Mouse (Mus musculus) neural tube, embryonic 15.5 days (tissue): ENCODE data around the gene Kcnk1. TPM values are rescaled to one million over a fixed set of nuclear protein-coding genes. Genes with fewer than 3 reads are reported as not detected.

Experiments
- ATAC-seq: fragments of 200-750 bp; cut with Nextera tagmentation; 2 replicates; pipeline ENCODE4 v1.8.0; 2017; ENCODE audit warnings: mild to moderate bottlenecking, moderate TSS enrichment, moderate library complexity; ENCODE audit not compliant: low FRiP score
- H3K27ac ChIP-seq: fragments of 300-500 bp; sonication (generic); replicated peaks from 2 replicates; pipeline ENCODE4 v1.5.1; 2015; ENCODE audit warnings: mild to moderate bottlenecking, inconsistent platforms
- H3K27me3 ChIP-seq: fragments of 300-500 bp; sonication (generic); replicated peaks from 2 replicates; pipeline ENCODE4 v1.6.1; 2015; ENCODE audit warnings: inconsistent platforms
- H3K36me3 ChIP-seq: fragments of 300-500 bp; sonication (generic); 2 replicates; pipeline ENCODE4 v1.6.1; 2015; ENCODE audit warnings: inconsistent platforms
- H3K4me1 ChIP-seq: fragments of 300-500 bp; sonication (generic); 2 replicates; pipeline ENCODE4 v1.6.1; 2015; ENCODE audit warnings: inconsistent platforms
- H3K4me2 ChIP-seq: fragments of 300-500 bp; sonication (generic); 2 replicates; pipeline ENCODE4 v1.6.1; 2015; ENCODE audit warnings: inconsistent platforms, mild to moderate bottlenecking, moderate library complexity
- H3K4me3 ChIP-seq: fragments of 300-500 bp; sonication (generic); replicated peaks from 2 replicates; pipeline ENCODE4 v1.5.1; 2015; ENCODE audit warnings: mild to moderate bottlenecking, inconsistent platforms
- H3K9ac ChIP-seq: fragments of 300-500 bp; sonication (generic); replicated peaks from 2 replicates; pipeline ENCODE4 v1.6.1; 2015; ENCODE audit warnings: mild to moderate bottlenecking, inconsistent platforms
- H3K9me3 ChIP-seq: fragments of 300-500 bp; sonication (generic); replicated peaks from 2 replicates; pipeline ENCODE4 v1.6.1; 2016; ENCODE audit warnings: inconsistent platforms
- WGBS: fragments of 180-500 bp; shearing (Covaris S2); methylation state at CpG from one replicate; pipeline ENCODE4 v1.1.7; 2015; ENCODE audit warnings: mixed read lengths; 5-methylcytosine and 5-hydroxymethylcytosine counted together
- polyA plus RNA-seq: library from polyadenylated mRNA; unstranded; fragments of >200 nt; fragmentation: Nextera tagmentation; extraction: Ambion mirVana; gene quantifications from 2 replicates; pipeline ENCODE4 v1.2.1, GENCODE M21; 2015

Kcnk1 gene
- polyA plus RNA-seq, 1 experiment from 2014 or later: 23.9 TPM

DNA sequence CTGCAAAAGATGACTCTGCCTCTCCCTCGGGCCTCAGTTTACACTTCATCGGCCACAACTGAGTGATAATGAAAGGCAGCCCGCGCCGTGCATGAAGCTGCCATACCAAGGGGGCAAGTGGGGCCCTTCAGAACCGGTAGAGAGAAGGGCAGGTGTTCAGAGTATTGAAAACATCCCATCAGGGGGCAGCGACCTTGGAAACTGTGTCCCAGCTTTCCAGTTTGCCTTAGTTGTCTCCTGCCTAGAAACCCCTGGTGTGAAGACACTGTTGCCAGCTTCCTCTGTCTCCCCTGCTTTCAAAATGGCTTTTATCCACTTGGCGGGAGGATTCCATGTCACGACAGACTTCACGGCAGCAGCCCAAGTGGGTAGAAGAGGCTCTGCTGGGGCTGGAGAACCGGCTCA is 31.2 kb upstream of the Kcnk1 start:
- peak overlapping the region; percentile 46 for H3K4me2 ChIP-seq
- no peak overlapping the region for H3K9ac ChIP-seq
- no peaks in the 10 kb centered on the region for H3K9me3 ChIP-seq
- 2% methylated on average over 11 of the region's 11 CpGs for WGBS
- H3K4me1 ChIP-seq: peaks cover 24% of the 10 kb centered on the region
- H3K36me3 ChIP-seq: no peaks in the 10 kb centered on the region
- H3K27ac ChIP-seq: peak overlapping the region; percentile 48
- H3K27me3 ChIP-seq: no peaks in the 10 kb centered on the region; the same call in 1 of the 2 replicates
- peak; percentile 56 for ATAC-seq
- H3K4me3 ChIP-seq: 0 out of 2 replicates have a peak overlapping the region, but pooled peaks have one; percentile 3

DNA sequence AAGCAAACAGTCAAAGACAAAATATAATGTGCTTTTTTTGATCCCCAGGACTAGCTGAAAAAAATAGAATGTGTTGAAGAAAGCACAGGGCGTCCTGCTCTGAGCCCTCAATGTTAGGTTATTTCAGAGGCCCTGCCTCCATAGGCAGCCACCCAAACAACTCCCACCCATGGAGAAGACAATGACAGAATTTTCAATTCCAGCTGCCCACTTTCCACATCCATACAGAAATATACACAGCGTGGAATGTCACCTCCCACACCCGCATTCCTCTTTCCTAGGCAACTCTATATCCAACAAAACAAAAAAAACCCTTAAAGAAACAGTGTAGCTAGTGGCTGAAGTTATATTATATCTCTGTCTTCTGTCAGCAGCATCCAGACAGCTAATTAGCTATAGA is 23.6 kb upstream of the Kcnk1 start:
- 69% methylated on average over 3 of the region's 3 CpGs for WGBS
- H3K9ac ChIP-seq: no peak overlapping the region
- ATAC-seq: no peak

GRCm38 (mm10) chr8:125975981-125976380 is 19.0 kb upstream of the Kcnk1 start:
- H3K4me1 ChIP-seq: no peaks in the 10 kb centered on the region
- no peak overlapping the region for H3K4me3 ChIP-seq
- H3K4me2 ChIP-seq: no peak overlapping the region
- no peaks in the 10 kb centered on the region for H3K27me3 ChIP-seq
- no peak for ATAC-seq
- H3K27ac ChIP-seq: no peak overlapping the region
- no peak overlapping the region for H3K9ac ChIP-seq
- no peaks in the 10 kb centered on the region for H3K36me3 ChIP-seq
- whole genome bisulfite sequencing: 77% methylated on average over 4 of the region's 4 CpGs
- no peaks in the 10 kb centered on the region for H3K9me3 ChIP-seq

More for the DNA sequence above, 23.6 kb upstream of the Kcnk1 start:
- Histone ChIP-seq H3K27me3 (no peaks in the 10 kb centered on the region), H3K36me3 (no peaks in the 10 kb centered on the region), H3K9me3 (no peaks in the 10 kb centered on the region), H3K27ac (no peak overlapping the region), H3K4me1 (no peaks in the 10 kb centered on the region), H3K4me2 (no peak overlapping the region), H3K4me3 (no peak overlapping the region)

DNA sequence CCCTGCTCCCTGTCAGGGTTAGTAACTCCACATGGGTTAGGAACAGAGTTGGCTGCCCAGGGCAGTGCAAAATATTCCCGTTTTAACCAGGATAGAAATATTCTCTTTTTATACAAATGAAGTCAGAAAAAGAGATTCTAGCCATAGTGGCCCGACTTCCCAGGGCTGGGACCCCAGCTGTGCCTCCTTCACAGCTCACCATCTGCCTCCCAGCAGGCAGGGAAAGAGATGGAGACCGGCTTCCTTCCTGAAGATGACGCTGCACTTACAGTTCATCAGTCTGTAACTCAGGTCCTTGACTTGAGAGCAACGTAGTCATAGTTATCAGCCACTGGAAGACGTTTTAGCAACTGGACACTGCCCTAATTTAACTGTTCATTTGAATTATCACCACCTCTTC is 14.1 kb upstream of the Kcnk1 start:
- no peak overlapping the region for H3K4me3 ChIP-seq
- no peak for ATAC-seq
- 44% methylated on average over 6 of the region's 6 CpGs for WGBS
- no peak overlapping the region for H3K27ac ChIP-seq
- no peaks in the 10 kb centered on the region for H3K27me3 ChIP-seq
- no peaks in the 10 kb centered on the region for H3K36me3 ChIP-seq
- no peaks in the 10 kb centered on the region for H3K4me1 ChIP-seq
- H3K9ac ChIP-seq: no peak overlapping the region
- H3K9me3 ChIP-seq: no peaks in the 10 kb centered on the region
- H3K4me2 ChIP-seq: no peak overlapping the region

- Histone ChIP-seq H3K4me2 (no peak overlapping the region), H3K27ac (no peak overlapping the region), H3K36me3 (no peaks in the 10 kb centered on the region), H3K27me3 (no peaks in the 10 kb centered on the region), H3K4me3 (no peak overlapping the region), H3K9me3 (no peaks in the 10 kb centered on the region), H3K4me1 (no peaks in the 10 kb centered on the region), H3K9ac (no peak overlapping the region)
- WGBS: 77% methylated on average over 3 of the region's 3 CpGs
- no peak for ATAC-seq
Measured at GRCm38 (mm10) chr8:125983515-125983914, 11.5 kb upstream of the Kcnk1 start.

GRCm38 (mm10) chr8:125984140-125984539 is 10.8 kb upstream of the Kcnk1 start:
- Histone ChIP-seq H3K4me2 (no peak overlapping the region), H3K9ac (no peak overlapping the region), H3K4me3 (no peak overlapping the region), H3K9me3 (no peaks in the 10 kb centered on the region), H3K27me3 (no peaks in the 10 kb centered on the region), H3K4me1 (no peaks in the 10 kb centered on the region), H3K27ac (no peak overlapping the region), H3K36me3 (no peaks in the 10 kb centered on the region)
- ATAC-seq: no peak
- WGBS: 87% methylated on average over 4 of the region's 4 CpGs

DNA sequence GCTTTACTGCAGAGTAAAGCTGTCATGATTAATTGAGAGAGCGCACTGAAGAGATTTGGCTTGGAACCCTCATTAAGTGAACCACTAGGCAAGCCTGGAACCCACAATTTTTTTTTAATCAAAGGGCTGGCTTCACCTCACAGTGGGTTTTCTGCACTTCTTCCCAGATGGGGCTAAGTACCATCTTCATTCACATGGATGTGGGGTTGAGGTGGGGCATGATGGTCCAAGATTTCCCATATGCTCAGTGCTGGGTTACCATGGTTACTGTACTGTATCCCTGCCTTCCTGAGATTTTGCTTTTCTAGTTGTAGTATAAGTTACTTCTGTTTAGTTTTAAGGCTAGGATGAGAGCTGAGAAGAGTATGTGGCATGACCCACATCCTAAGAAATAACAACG is 9.6 kb upstream of the Kcnk1 start:
- no peak overlapping the region for H3K9ac ChIP-seq
- WGBS: 97% methylated on average over 2 of the region's 2 CpGs

DNA sequence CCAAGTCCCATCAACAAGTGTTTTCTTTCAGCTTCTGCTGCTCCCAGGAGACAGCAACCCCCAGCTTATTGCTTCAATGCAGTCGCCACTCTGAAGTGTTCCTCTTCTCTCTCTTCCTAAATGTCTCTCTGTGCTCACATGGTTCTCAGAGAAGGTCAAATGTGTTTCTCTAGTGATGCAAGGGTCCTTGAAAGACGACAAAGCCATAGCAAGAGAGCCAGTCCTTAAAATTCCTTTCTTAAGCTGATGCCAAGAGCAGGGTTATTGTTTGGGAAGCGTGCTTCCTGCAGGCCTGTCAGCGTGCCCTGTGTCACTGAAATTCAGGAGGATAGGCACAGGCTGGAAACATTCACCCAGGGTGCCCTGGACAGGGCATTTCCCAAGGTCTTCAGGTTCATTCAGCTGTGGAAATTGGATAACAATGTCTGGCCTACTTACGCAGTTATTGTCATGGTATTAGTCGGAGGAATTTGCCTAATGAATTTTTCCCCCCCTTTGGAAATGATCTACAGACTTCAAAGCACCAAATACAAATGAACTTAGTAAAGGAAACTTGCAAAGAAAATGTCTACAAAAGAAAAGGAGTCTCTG is 7.9 kb upstream of the Kcnk1 start:
- no peak overlapping the region for H3K9ac ChIP-seq
- 31% methylated on average over 6 of the region's 6 CpGs for WGBS
- H3K4me3 ChIP-seq: no peak overlapping the region
- H3K27me3 ChIP-seq: peaks cover 1% of the 10 kb centered on the region; the same call in 1 of the 2 replicates
- no peak overlapping the region for H3K4me2 ChIP-seq
- no peaks in the 10 kb centered on the region for H3K36me3 ChIP-seq
- ATAC-seq: no peak
- H3K9me3 ChIP-seq: no peaks in the 10 kb centered on the region
- H3K27ac ChIP-seq: no peak overlapping the region
- H3K4me1 ChIP-seq: no peaks in the 10 kb centered on the region

More for the DNA sequence above, 9.6 kb upstream of the Kcnk1 start:
- Histone ChIP-seq H3K27me3 (no peaks in the 10 kb centered on the region), H3K36me3 (no peaks in the 10 kb centered on the region), H3K4me1 (no peaks in the 10 kb centered on the region), H3K9me3 (no peaks in the 10 kb centered on the region), H3K27ac (no peak overlapping the region), H3K4me2 (no peak overlapping the region), H3K4me3 (no peak overlapping the region)
- no peak for ATAC-seq

DNA sequence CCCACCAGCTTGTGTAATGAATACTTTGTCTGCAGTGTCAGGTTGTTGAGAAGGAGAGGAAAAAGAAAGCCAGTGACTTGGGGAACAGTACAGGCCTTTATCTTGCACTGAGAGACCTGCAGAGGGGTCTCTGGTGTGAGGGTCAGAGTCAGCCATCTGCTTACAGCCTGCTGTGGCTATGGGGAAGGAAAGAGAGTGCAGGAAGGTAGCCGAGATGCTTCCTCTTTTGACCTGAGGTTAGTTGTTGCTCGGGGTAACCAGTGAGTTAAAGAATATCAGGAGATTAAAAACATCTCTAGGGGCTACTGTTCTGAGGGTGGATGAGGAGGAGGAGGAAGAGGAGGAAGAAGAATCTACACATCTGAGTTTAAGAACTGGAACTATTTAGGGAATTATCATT is 7.0 kb upstream of the Kcnk1 start:
- Histone ChIP-seq H3K4me1 (no peaks in the 10 kb centered on the region), H3K9me3 (no peaks in the 10 kb centered on the region), H3K27me3 (peaks cover 7% of the 10 kb centered on the region), H3K4me3 (no peak overlapping the region), H3K27ac (no peak overlapping the region), H3K36me3 (no peaks in the 10 kb centered on the region), H3K9ac (no peak overlapping the region), H3K4me2 (no peak overlapping the region)
- no peak for ATAC-seq
- 72% methylated on average over 2 of the region's 2 CpGs for WGBS

DNA sequence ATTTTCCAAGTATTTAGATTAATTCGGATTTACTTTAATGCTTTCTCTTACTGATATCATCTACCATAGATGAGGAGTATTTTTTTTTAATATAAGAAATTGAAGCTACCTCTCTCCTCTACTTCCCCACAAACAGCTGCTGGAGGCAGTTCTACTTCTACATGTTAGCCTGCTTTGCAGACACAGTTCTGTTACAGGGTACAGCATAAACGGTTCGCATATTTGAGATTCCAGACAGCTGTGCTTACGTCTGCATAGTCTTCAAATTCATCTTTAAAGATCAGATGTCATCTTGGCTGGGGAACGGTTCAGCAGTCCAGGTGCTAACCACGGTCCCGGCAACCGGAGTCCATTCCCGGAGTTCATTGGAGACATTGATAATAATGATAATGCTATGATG is 1.3 kb upstream of the Kcnk1 start:
- 85% methylated on average over 9 of the region's 9 CpGs for WGBS
- Histone ChIP-seq H3K4me2 (no peak overlapping the region), H3K9ac (no peak overlapping the region), H3K4me3 (no peak overlapping the region), H3K27ac (no peak overlapping the region), H3K4me1 (peaks cover 37% of the 10 kb centered on the region), H3K27me3 (peaks cover 23% of the 10 kb centered on the region), H3K36me3 (no peaks in the 10 kb centered on the region), H3K9me3 (no peaks in the 10 kb centered on the region)
- ATAC-seq: no peak

DNA sequence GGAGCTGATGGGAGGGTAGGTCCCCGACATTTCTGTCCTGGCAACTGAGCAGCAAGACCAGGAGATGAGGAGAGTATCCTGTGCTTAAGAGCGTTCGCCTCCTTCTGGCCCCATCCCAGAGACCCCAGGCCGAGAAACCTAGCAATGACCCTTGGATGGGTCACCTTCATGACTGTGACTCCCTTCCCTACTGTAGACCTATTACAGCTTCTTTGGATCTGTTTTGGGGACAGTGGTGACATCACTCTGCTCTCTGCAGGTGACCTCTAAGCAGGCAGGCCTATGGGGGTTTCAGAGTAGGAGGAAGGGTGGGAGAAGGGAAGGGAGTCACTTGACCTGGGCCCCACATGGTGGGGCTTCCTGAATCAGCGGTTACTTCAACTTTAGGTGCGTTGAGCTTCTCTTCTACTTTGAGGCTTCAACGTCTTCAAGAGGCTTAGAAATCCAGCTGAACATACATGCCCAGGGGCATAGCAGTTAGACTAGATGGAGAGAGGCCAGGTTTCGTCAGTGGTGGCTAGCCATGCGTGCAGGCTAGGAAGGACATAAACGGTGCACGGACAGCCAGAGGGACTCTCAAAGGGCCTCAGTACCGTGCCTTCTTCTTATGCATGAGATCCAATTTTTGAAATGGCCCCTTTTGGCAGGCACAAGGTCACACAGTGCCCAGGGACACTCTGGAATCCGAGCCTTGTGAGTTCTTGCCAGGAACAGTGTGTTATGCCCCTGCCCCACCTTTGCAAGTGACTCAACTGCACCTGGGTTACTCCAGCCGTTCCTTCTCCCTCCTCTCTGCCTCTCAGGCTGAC is 1.3 kb downstream of the Kcnk1 start:
- WGBS: 16% methylated on average over 14 of the region's 14 CpGs
- Histone ChIP-seq H3K4me3 (peak overlapping the region; percentile 65), H3K4me1 (peaks cover 37% of the 10 kb centered on the region), H3K27me3 (peaks cover 23% of the 10 kb centered on the region), H3K27ac (peak overlapping the region; percentile 86), H3K4me2 (peak overlapping the region; percentile 89), H3K9me3 (no peaks in the 10 kb centered on the region), H3K9ac (peak overlapping the region; percentile 77), H3K36me3 (no peaks in the 10 kb centered on the region)
- peak; percentile 13 for ATAC-seq

- H3K4me1 ChIP-seq: peaks cover 37% of the 10 kb centered on the region
- H3K27me3 ChIP-seq: peaks cover 23% of the 10 kb centered on the region
- no peak overlapping the region for H3K27ac ChIP-seq
- peak overlapping the region; percentile 77; the same call in 1 of the 2 replicates for H3K9ac ChIP-seq
- H3K9me3 ChIP-seq: no peaks in the 10 kb centered on the region
- H3K36me3 ChIP-seq: no peaks in the 10 kb centered on the region
- peak overlapping the region; percentile 65 for H3K4me3 ChIP-seq
- no peak for ATAC-seq
- WGBS: 38% methylated on average over 6 of the region's 6 CpGs
- peak overlapping the region; percentile 89 for H3K4me2 ChIP-seq
Measured at GRCm38 (mm10) chr8:125996980-125997379, 2.0 kb downstream of the Kcnk1 start.
